8 mouse cellular contexts compared by ENCODE assay signal in the genomic region with DNA sequence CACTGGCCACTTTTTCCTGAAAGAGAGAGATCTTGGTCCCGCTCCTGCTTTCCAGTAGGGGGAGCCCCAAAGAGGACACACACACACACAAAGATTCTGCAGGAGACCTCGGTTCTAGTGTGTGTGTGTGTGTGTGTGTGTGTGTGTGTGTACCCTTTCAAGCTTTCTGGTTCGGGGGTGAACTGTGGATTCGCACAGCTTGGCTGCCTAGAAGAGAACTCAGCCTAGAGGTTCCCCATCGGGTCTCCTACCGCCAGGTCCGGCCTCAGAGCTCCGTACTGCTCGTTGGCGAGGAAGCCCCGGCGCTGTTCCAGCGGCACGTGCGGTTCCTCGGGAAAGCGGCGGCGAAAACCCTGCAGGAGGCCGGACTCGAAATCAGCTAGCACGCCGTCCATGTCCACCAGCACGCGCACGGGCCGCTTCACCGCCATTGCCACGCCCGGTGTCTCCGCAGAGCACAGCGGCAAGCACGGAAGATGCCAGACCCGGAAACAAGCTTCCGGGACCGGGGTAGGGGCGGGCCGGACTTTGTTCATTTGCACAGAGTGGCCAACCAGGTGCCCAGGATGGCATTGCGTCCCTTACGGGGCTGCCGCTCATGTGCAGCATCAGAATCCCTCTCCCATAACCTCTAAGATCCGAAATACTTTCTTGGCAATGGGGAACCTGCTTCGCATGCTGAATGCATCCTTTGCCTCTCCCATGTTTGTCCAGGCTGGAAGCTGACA. TPM values are rescaled to one million over a fixed set of nuclear protein-coding genes. Genes with fewer than 3 reads are reported as not detected.
A peak's percentile ranks its signal among the peaks of the same experiment; 100 is the strongest.
DNase-seq lines count a peak whose midpoint lies in the region; ATAC-seq lines count a peak whose summit lies in the region.

A gene (minus strand): TSS at position 507 of the 728 bp plus-strand sequence.

- peak within 1 kb of the TSS; percentile 69 for H3K9ac ChIP-seq in intestine, embryonic 14.5 days (ENCODE audit: low read length)

- no peaks in the 10 kb centered on the region for H3K9me3 ChIP-seq in intestine, embryonic 14.5 days (ENCODE audit: control insufficient read depth, low read length)

- intact Hi-C loops in left cerebral cortex, postnatal 10 days (cut with DNase I), result loop anchor here (5.0 kb wide), 1 partner anchor 321 kb away; a partner anchor contains a TSS

- peak within 1 kb of the TSS; percentile 88 for H3K4me2 ChIP-seq in intestine, embryonic 14.5 days (ENCODE audit: low read length)

- no peaks in the 10 kb centered on the region for H3K27me3 ChIP-seq in intestine, embryonic 14.5 days (replicated peaks; ENCODE audit: control insufficient read depth, insufficient read depth, low read length)

- peaks cover 11% of the 10 kb centered on the region for H3K36me3 ChIP-seq in intestine, embryonic 14.5 days (ENCODE audit: control insufficient read depth, insufficient read depth, low read length)

- peak; percentile 73 to 78 for DNase-seq in adrenal gland, adult 18-20 months (ENCODE audit: low spot score in 2 of 2)
- DNase-seq in embryo, embryonic 11 days, result peak; percentile 88
- DNase-seq in gastrocnemius, postnatal 25 days, result peak; percentile 79
- peak; percentile 90 for DNase-seq in intestine, embryonic 14.5 days (ENCODE audit: low spot score)
- peak; percentile 84 to 89 for DNase-seq in left cerebral cortex, postnatal 10 days (ENCODE audit: extremely low spot score in 1 of 2, low spot score in 2 of 2)
- peak; percentile 90 to 93 for DNase-seq in right cerebral cortex, postnatal 10 days (ENCODE audit: low spot score in 2 of 2)
- peak; percentile 85 for DNase-seq in urinary bladder, postnatal 14 days (ENCODE audit: low spot score)

- peak within 1 kb of the TSS; percentile 72 for H3K4me3 ChIP-seq in intestine, embryonic 14.5 days (ENCODE audit: low read depth, low read length)

- peaks cover 3% of the 10 kb centered on the region; the same call in 1 of the 2 replicates for H3K4me1 ChIP-seq in intestine, embryonic 14.5 days (replicated peaks; ENCODE audit: control insufficient read depth, insufficient read depth, low read length)

- ATAC-seq in intestine, embryonic 14.5 days (replicated peaks; ENCODE audit: low FRiP score, low TSS enrichment, low read depth), result peak; percentile 89
- ATAC-seq in megakaryocyte progenitor cell, adult 5-6 weeks (replicated peaks; ENCODE audit: poor library complexity), result peak; percentile 94

- peak within 1 kb of the TSS; percentile 86 for H3K27ac ChIP-seq in intestine, embryonic 14.5 days (ENCODE audit: low read depth)

- WGBS in intestine, embryonic 14.5 days, result under 1% methylated on average over 43 of the region's 43 CpGs

RNA-seq across cellular contexts. Expression of the gene that starts here (rescaled TPM):
- total RNA-seq in adrenal gland, adult 18-20 months (2021), result 100 to 1,000 TPM in 1 of 2 experiments, 10 to 100 TPM in 1; 68.7 to 154 TPM
- 10 to 100 TPM in 1 of 2 experiments, 1 to 10 TPM in 1; 8.7 to 11.2 TPM for total RNA-seq in gastrocnemius, postnatal 25 days (2021)
- polyA plus RNA-seq in intestine, embryonic 14.5 days (2014; fragmentation: Nextera tagmentation; extraction: Ambion mirVana), result 115 and 133 TPM in 2 replicates
- total RNA-seq in left cerebral cortex, postnatal 10 days (2021), result 10 to 100 TPM; 78.6 to 80.8 TPM
- 64.1 and 65.0 TPM in 2 replicates for total RNA-seq in megakaryocyte progenitor cell, adult 5-6 weeks (2015)
- 105 and 112 TPM in 2 replicates for total RNA-seq in megakaryocyte progenitor cell, adult 5-6 weeks (2017)

Comparison
In these comparisons a context has a peak if more than half of its experiments do, and no peak if none do; other contexts are left out.
1. Peak in every context shown above with its lines: DNase-seq, ATAC-seq, H3K4me3 ChIP-seq and H3K27ac ChIP-seq.
2. RNA of the gene that starts here (total RNA-seq): 68.7 to 154 TPM in adrenal gland, adult 18-20 months, 64.1 to 112 TPM in megakaryocyte progenitor cell, adult 5-6 weeks and 78.6 to 80.8 TPM in left cerebral cortex, postnatal 10 days; 8.7 to 11.2 TPM in gastrocnemius, postnatal 25 days; every median in the first group is over 4 times any median in the second.